Mouse (Mus musculus): Measurements from ENCODE around the gene Dkkl1. TPM values are rescaled to one million over a fixed set of nuclear protein-coding genes. Genes with fewer than 3 reads are reported as not detected.

The Dkkl1 gene
- polyA plus RNA-seq, 1 experiment = not detected

GRCm38 (mm10) chr7:45240109-45240508 lies 28.2 kb upstream of the Dkkl1 start:
- 86% methylated on average over 7 of the region's 7 CpGs for WGBS
- Histone ChIP-seq H3K4me1 (ENCODE audit: control insufficient read depth, insufficient read depth, low read length) (peaks cover 5% of the 10 kb centered on the region; the same call in 1 of the 2 replicates), H3K27ac (ENCODE audit: control insufficient read depth, insufficient read depth, low read depth, low read length, poor library complexity) (peak overlapping the region; percentile 94; the same call in 1 of the 2 replicates), H3K4me3 (replicated peaks; ENCODE audit: control insufficient read depth, low read depth, low read length) (no peak overlapping the region)
- TF ChIP-seq POLR2A (IDR thresholded peaks at IDR 0.05; ENCODE audit: borderline replicate concordance, control insufficient read depth, low read depth, low read length) (no peak), CTCF (IDR thresholded peaks at IDR 0.05; ENCODE audit: control insufficient read depth, insufficient read depth, low read length) (no peak)

DNA sequence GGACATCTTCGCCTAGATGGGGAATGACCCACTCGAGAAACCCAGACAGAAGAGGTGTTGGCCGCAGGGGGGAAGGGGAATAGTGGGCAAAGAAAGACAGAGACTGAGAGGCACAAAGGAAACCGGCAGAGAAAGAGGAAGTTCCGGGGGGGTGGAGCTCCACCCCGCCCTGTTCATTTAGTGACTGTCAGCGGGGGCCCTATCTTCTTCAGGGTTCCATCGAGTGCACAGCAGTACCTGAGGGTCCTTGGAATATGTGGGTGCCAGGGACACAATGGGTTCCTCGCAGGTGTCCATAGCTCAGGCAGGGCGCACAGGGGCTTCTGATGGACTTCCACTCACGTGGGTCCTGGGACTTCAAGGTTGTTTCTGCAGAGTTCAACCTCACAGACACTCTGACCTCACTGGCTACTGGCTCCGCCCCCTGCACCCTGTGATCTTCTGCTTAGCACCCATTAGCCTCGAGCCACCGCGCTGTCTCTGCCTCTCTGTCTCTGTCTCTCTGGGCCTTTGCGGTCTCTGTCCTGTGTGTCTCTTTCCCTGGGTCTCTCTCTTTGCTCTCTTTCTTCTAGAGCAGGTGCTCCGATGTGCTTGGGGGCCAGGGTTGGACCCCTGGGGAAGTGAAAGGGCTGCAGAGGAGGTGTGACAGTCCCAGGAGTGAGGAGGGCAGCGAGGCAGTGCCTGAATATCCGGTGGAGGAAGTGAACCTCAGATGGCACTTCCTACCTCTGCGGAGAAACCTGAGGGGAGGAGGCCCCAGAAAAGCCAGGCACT lies 27.0 kb upstream of the Dkkl1 start, which contains the start of gene Cd37:
TSS of gene Cd37 (minus strand) at position 393 of the 774 bp plus-strand sequence.
- peaks cover 5% of the 10 kb centered on the region; the same call in 1 of the 2 replicates for H3K4me1 ChIP-seq (ENCODE audit: control insufficient read depth, insufficient read depth, low read length)
- H3K27ac ChIP-seq (ENCODE audit: control insufficient read depth, insufficient read depth, low read depth, low read length, poor library complexity) = peak within 1 kb of the TSS; percentile 94
- H3K4me3 ChIP-seq (replicated peaks; ENCODE audit: control insufficient read depth, low read depth, low read length) = peak within 1 kb of the TSS; percentile 82
- 3% methylated on average over 20 of the region's 20 CpGs for WGBS
- TF ChIP-seq POLR2A (IDR thresholded peaks at IDR 0.05; ENCODE audit: borderline replicate concordance, control insufficient read depth, low read depth, low read length) (peak; percentile 23; the same call in 1 of the 2 replicates), CTCF (IDR thresholded peaks at IDR 0.05; ENCODE audit: control insufficient read depth, insufficient read depth, low read length) (no peak)

DNA sequence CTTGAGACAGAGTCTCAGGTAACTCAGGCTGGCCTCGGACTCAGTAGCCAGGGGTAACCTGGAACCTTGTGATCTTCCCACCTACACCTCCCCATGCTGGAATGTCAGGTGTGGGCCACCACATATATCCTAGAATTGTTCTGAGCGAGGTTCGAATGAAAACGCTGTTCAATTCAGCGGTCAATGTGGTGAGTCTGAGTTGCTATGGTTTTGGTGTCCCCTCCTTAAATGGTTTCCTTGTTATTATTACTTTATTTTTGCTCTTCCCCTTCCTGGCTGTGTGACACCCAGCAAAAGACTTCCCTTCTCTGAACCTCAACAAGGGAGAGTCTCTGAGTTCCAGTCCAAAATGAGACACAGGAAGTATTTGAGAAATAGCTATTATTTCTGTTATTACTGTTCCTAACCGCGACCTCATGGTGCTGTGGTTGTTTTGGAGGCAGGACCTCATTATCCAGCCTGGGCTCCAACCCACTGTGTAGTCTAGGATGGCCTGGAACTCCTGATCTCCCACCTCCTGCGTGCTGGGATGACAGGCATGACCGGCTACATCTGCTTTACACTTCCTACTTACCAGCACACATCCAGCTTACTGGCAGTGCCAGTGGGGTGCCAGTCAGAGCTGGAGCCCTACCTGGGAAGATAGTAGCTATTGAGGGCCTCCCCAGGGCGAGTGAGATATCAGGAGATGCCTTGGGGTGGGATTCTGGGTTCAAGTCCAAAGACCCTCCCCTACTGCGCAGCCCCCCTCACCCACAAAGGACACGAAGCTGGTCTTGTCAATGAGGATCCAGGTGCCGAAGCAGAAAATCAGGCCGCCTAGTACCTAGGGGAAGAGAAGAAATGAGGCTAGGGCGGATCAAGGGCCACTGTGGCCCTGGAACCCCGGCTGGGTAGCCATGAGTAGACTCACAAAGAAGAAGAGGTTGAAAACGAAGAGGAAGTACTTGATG lies 26.1 kb upstream of the Dkkl1 start:
- WGBS = 12% methylated on average over 17 of the region's 17 CpGs
- peaks cover 5% of the 10 kb centered on the region; the same call in 1 of the 2 replicates for H3K4me1 ChIP-seq (ENCODE audit: control insufficient read depth, insufficient read depth, low read length)
- TF ChIP-seq CTCF (IDR thresholded peaks at IDR 0.05; ENCODE audit: control insufficient read depth, insufficient read depth, low read length) (no peak), POLR2A (IDR thresholded peaks at IDR 0.05; ENCODE audit: borderline replicate concordance, control insufficient read depth, low read depth, low read length) (no peak)
- H3K4me3 ChIP-seq (replicated peaks; ENCODE audit: control insufficient read depth, low read depth, low read length) = peak overlapping the region; percentile 82
- peak overlapping the region; percentile 94 for H3K27ac ChIP-seq (ENCODE audit: control insufficient read depth, insufficient read depth, low read depth, low read length, poor library complexity)

DNA sequence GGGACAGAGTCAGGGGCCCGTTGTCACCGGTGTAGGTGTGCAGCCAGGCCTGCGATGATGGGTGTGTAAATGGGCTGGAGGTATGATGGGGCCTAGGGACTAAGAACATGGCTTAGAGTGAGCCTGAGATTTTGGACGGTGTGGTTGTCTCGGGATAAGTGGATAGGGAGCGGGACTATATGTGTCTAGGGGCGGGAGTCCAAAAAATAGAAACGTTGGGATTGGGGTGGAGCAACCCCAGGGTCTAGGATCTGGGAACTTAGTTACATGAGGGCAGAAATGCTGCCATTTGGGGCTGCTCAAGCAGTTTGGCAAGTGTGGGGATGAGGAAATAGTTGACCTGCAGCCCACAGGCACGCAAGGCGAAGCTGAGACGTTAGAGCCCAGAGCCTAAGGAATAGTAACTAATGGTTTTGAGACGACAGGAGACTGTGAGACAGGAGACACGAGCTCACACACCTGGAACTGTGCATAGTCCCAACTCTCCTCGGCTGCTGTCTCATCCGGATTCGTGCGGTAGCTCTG lies 23.8 kb upstream of the Dkkl1 start:
- 68% methylated on average over 17 of the region's 17 CpGs for WGBS
- TF ChIP-seq POLR2A (IDR thresholded peaks at IDR 0.05; ENCODE audit: borderline replicate concordance, control insufficient read depth, low read depth, low read length) (no peak; the same call in 1 of the 2 replicates), CTCF (IDR thresholded peaks at IDR 0.05; ENCODE audit: control insufficient read depth, insufficient read depth, low read length) (no peak)
- H3K4me1 ChIP-seq (ENCODE audit: control insufficient read depth, insufficient read depth, low read length) = peaks cover 5% of the 10 kb centered on the region; the same call in 1 of the 2 replicates
- no peak overlapping the region for H3K27ac ChIP-seq (ENCODE audit: control insufficient read depth, insufficient read depth, low read depth, low read length, poor library complexity)
- no peak overlapping the region for H3K4me3 ChIP-seq (replicated peaks; ENCODE audit: control insufficient read depth, low read depth, low read length)

DNA sequence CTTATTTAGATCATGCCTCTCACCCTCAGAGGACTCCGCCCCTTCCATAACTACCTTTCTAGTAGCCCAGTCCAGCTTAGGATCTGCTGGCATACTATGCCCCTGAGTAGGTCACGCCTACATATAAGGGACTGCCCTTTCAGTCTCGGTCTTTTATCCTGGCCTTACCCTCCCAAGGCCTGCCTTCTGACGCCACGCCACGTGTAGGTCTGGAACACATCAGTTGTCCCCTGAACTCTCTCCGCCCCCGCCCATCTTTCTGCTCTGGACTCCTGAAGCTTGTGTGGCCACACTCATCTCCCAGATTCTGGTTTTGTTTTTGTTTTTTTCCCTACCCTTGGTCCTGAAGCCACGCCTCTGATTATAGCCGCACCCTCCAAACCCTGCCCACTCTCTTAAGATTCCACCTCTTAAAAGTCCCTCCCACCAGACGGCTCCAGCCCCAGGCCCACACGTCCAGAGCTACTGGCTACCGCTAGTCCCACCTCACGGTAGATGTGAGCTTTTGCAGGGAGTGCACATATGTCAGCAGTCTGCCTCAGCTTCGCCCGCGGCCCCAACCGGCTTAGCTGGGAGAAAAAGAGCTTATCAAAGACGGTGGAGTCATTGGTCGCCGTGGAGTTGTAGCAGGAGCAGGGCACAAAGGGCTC lies 23.1 kb upstream of the Dkkl1 start:
- WGBS = 81% methylated on average over 21 of the region's 21 CpGs
- no peak overlapping the region for H3K4me3 ChIP-seq (replicated peaks; ENCODE audit: control insufficient read depth, low read depth, low read length)
- no peak overlapping the region for H3K27ac ChIP-seq (ENCODE audit: control insufficient read depth, insufficient read depth, low read depth, low read length, poor library complexity)
- TF ChIP-seq POLR2A (IDR thresholded peaks at IDR 0.05; ENCODE audit: borderline replicate concordance, control insufficient read depth, low read depth, low read length) (no peak; the same call in 1 of the 2 replicates), CTCF (IDR thresholded peaks at IDR 0.05; ENCODE audit: control insufficient read depth, insufficient read depth, low read length) (no peak)
- peaks cover 4% of the 10 kb centered on the region; the same call in 1 of the 2 replicates for H3K4me1 ChIP-seq (ENCODE audit: control insufficient read depth, insufficient read depth, low read length)

DNA sequence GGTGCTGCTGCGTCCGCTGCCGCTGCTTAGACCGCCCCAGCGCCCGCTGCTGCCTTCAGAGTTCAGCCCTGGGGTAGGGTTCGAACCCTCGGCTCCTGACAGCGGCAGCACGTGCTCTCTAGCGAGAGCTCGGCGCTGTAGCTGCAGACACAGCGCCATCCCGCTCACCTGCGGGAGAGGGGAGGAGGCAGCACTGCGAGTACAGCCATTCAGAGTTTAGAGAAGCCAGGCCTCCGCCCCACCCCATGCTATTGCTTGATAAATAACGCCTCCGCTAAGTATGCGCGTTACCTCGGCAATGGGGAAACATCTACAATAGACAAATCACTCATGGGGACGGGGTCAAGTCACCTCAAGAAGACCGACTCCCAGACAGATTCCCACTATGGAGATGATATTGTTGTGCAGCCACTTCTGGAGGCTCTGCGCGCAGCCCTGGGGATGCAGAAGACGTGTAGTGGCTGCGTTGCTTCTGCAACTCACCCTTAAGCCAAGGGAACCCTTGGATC lies 22.4 kb upstream of the Dkkl1 start:
- H3K27ac ChIP-seq (ENCODE audit: control insufficient read depth, insufficient read depth, low read depth, low read length, poor library complexity) = peak overlapping the region; percentile 18; the same call in 1 of the 2 replicates
- H3K4me3 ChIP-seq (replicated peaks; ENCODE audit: control insufficient read depth, low read depth, low read length) = no peak overlapping the region
- peaks cover 3% of the 10 kb centered on the region; the same call in 1 of the 2 replicates for H3K4me1 ChIP-seq (ENCODE audit: control insufficient read depth, insufficient read depth, low read length)
- 85% methylated on average over 29 of the region's 29 CpGs for WGBS
- TF ChIP-seq CTCF (IDR thresholded peaks at IDR 0.05; ENCODE audit: control insufficient read depth, insufficient read depth, low read length) (no peak), POLR2A (IDR thresholded peaks at IDR 0.05; ENCODE audit: borderline replicate concordance, control insufficient read depth, low read depth, low read length) (no peak; the same call in 1 of the 2 replicates)

All from bone marrow, adult 2 months (tissue).